Mouse (Mus musculus) naive thymus-derived CD4-positive, alpha-beta T cell, adult 2 months (primary cell): Measurements from ENCODE around the gene Atp5c1.

Source experiments
- DNase-seq: peaks from one replicate; pipeline ENCODE4 v3.0.0-alpha.2; 2011; ENCODE audit warnings: low read depth

The Atp5c1 gene

DNA sequence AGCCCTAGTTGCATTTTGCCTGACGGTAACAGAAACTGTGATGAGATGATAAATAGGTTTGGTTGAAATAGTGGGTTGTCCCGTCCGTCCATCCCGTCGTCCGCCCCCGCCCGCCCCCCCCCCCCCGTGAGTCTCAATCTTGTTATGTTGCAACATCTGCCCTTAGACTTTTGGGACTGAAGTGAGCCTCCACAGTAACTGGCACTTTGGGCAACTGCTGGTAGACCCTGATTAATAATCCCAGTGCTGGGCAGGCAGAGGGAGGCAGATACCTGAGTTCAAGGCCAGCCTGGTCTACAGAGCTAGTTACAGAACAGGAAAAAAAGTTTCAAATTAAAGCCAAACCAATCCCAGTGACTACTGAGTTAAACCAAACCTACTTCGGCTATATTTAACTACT, 30.9 kb downstream of the Atp5c1 start:
- no peak for DNase-seq

DNA sequence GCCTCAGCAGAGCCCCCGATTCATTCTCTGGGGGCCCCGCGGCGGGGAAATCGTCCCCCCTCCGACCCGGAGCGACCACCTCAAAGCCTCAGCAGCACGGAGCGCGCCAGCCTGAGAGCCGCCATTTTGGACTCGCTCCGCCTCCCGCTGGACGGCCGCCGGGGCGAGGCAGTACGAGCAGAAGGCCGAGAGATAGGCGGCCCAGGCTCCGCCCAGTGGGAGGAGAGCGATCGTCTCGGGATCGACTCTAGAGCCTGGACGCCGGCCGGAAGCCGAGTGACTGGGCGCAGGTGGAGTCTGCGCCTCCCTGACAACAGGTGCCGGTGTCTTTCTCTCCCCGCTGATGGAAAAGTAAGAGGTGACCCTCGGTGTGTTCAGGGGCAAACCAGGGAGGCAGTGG, 31.8 kb downstream of the Atp5c1 start, which contains the start of gene Taf3:
TSS of gene Taf3 (minus strand) at position 136 of the 400 bp plus-strand sequence.
- DNase-seq = peak; percentile 95

DNA sequence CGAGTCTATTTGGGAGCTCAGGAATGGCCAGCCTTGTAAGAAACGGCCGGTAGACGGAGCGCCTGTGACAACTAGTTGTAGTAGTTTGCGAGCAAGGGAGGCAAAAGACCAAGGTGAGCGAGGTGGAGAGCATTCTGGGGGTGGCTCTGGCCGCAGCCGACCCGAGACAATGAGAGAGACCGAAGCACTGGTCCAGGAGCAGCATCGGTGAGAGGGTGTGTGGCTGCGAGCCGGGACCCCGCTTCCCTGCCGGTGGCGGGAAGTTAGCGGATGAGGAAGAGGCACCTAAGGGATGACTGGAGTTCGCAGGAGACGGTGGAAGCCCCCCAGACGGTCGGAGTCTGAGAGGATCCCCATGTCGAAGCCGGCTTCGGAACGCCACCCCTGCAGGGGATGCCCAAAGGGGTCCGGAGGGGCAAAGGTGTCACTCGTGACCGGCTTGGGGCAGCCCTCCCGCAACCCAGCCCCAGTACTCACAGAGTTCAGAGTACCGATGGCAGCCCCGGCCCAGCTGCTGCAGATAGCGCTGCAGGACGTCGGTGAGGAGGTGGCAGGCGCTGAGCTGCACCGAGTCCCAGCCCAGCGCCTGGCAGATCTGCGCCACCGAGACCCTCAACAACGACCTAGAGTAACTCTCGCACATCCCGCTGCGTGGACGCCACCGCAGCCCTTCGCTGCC, 32.4 kb downstream of the Atp5c1 start:
- peak; percentile 58 for DNase-seq

DNA sequence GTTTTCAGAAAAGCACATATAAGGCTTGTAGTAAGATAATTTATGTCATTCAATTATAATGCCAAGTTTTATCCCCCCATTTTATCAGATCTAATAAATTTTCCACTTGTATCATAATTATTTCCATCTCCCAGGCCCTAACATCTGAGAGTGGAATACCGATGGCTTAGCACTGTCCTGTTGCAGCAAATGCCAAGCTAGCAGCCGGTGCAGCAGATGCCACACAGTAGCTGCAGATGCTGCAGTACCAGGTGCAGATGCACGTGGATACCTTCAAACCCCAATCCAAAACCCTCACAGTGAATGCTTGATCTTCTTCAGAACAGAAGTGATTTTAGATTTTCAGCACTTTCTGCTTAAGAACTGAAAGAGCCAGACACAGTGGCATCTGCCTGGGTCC, 45.3 kb downstream of the Atp5c1 start:
- no peak for DNase-seq

DNA sequence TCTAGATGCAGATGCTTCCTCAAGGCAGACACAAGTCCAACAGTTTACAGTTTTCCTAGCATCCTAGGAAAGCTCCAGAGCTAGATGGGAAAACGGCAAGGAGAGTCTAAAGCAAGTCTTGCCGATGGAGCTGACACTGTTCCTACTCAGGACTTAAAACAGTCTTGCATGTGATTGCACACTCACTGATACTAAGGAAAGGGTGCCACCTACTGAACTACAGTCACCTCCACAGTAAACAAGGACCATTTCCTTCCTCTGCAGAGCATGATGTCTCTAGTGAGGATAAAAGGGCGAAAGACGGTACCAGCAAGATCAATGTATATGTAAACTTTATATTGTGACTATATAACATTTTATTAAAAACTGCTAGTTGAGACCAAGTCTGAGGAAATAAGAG, 46.6 kb downstream of the Atp5c1 start:
- DNase-seq = peak; percentile 50

DNA sequence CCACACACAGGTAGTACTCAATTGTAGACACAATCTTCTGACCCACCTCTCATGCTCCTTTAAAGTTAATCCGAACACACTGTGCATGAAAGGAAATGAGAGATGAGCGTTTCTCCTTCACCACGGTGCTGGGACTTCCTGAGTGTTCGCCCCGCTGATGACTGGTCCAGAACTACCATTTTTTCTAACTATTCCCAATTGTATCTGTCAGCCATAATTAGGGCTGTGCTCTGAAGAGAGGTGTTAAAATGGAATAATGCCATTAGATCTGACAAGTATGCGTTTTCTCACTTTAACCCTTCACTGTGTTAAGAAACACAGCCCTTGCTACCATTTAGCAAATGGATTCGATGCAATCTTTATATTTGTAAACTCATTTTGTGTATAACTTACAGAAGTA, 50.6 kb downstream of the Atp5c1 start:
- DNase-seq = no peak

DNA sequence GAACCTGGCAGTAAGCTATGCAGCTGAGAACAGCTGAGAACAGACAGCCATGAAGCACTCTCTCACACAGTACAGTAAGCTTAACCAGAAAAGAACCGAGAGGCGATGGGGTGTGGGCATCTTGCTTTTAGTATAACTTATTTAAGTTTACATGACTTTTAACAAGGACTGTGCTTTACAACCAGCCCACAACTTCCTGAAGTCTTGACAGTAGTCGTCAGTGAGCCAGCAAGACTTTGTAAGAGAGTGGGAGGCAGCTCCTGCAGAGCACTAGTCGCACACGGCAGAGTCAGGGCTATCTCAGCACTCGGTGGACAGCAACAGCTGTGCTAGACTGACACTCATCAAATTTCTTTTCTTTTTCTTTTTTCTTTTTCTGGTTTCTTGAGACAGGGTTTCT, 56.0 kb downstream of the Atp5c1 start:
- peak; percentile 34 for DNase-seq

DNA sequence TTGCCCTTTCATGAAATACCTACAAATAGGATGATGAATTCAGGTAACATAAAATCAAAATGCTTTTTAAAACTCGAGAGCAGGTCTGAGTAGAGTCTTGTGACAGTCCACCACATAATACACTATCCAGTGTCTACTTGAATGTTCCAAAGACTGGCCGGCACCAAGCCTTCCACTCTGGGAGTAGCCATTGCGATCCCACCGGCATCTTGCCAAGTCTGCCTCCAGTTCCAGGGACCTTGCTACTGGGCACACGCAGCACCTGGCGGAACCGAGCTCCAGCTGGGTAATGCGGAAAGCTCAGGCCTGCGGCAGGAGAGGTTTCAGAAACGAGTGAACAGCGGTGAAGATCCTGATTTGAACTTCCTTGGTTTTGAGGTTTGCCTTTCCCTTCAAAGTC, 59.0 kb downstream of the Atp5c1 start:
- DNase-seq = no peak

DNA sequence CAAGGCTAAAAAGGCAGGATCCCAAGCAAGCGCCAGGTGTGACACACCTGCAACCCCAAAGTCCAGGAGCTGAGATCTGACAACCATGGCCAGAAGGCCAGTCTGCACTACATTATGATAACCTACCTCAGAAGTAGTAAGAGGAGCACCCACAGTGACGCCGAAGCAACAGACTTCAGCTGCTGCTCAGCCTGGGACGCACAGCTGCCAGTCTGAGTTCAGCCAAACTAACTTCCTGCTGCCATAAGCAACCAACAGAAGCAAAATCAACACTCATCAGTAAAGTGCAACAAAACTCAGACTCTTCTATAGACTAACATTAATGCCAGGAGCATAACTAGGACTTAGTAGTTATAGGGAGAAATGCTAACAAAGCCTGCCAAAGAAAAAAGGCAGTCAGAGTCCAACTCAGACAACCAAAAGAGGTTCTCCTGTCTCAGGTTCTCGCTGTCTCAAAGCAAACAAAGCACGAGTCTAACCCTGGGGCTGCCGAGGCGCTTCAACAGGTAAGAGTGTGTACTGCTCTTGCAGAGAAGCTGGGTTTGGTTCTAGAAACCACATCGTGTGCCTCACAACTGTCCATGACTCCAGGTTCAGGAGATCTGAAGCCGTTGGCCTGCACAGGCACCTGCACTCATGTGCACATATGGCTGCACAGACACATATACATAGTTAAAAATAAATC, 65.2 kb downstream of the Atp5c1 start:
- DNase-seq = peak; percentile 44

DNA sequence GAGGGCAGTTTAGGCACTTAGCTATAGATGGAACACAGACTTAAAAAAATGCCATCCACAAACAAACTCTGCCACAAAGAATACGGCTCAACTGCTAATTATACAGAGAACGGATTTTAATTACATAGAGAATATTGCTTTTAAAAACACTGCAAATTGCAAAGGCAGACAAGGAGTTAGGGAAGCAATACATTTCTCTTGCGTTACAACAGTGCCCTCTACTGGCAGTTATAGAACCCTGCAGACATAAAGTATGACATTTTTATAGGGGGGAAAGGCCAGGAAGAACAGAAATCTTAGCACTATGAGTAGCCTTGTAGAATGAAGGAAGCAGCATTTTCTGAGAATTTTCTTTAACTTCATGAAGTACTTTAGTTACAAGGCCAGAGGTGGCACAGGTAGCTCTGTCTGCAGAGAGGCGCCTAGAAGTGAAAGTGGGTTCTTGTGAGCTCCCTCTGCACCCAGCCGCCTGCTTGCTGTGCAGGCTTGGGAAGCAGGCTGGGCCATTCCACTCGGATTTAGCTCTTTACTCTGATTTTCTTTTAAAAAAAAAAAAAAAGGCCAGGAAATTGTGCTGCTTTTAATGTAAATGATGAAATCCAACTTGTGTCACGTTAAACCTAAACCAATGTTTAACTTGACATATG, 69.9 kb downstream of the Atp5c1 start:
- DNase-seq = peak; percentile 78

DNA sequence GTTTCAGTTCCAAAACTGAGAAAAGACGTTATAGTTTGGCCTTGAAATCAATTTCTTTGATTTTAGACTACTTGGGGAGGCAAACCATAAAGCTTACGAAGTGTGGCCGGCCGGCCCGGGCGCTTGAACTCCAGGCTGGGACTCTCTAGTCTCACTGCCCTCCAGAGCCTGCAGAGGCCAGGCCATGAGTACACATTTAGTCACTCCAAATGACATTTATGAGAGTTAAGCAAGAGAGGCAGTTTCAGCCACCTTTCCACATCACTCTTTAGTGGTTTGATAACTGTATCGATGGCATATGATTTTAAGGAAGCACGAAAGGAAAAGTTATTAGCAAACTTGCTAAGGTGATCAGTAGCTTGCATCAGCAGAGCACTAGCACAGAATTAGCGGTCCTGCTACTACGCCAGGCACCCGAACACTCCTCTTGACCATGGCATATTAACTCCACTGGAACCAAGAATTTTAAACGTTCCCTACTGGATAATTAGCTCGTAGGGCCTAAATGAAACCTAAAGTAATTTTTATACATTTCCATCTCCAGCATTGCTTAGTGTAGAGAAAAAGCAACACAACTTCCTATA, 70.5 kb downstream of the Atp5c1 start:
- no peak for DNase-seq

DNA sequence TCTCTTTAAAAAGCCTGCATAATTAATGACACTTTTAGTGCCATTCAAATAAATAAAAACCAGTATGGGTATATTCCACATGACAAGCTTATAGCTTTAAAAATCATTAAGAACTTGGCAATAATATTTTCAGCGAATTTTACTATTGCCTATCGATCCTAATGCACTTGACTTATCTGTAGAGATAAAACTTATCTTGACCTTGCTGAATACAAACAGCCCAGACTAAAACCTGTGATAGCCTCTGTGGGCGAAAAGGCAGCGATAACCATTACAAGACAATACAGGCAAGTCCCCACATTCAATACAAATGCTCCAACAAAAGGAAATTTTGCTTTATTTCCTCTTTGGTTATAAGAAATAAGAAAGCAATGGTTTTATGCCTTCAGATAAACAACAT, 71.7 kb downstream of the Atp5c1 start:
- no peak for DNase-seq
